Mouse (Mus musculus): Measurements from ENCODE around the gene D1Pas1.

Gene D1Pas1

DNA sequence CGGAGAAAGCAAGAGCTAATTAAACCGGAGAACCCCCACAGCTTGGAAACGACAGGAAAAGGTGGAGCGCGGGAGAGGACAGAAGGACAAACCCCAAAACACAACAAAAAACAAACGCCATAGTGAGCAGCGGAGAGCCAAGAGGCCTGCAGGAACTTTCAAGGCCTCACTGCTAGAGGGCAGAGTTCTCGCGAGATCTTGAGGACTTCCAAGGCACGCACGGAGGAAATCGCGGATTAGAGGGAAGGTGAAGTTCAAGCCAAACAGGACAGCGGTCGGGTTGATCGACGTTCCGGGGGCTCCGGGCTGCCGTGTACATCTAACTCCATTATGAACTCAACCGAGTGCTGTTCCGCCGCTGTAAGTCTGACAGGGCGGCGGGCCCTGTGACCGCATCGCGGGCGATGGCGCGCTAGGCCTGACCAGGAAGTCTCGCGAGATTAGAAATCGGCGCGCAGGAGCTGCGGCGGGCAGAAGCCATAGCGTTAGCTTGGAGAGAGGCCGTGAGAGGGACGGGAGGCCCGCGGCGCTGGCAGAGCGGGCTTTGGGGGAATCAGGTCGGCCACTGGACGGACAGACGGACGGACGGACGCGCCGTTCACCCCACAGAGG lies at the start of gene D1Pas1:
TSS of gene D1Pas1 (plus strand) at position 216 of the 612 bp plus-strand sequence.
- in situ Hi-C loops (cut with MboI, MseI) = loop anchor here in 1 of 2 experiments (10.0 kb wide), 1 partner anchor 1013 kb away; no protein-coding TSS in a partner anchor

DNA sequence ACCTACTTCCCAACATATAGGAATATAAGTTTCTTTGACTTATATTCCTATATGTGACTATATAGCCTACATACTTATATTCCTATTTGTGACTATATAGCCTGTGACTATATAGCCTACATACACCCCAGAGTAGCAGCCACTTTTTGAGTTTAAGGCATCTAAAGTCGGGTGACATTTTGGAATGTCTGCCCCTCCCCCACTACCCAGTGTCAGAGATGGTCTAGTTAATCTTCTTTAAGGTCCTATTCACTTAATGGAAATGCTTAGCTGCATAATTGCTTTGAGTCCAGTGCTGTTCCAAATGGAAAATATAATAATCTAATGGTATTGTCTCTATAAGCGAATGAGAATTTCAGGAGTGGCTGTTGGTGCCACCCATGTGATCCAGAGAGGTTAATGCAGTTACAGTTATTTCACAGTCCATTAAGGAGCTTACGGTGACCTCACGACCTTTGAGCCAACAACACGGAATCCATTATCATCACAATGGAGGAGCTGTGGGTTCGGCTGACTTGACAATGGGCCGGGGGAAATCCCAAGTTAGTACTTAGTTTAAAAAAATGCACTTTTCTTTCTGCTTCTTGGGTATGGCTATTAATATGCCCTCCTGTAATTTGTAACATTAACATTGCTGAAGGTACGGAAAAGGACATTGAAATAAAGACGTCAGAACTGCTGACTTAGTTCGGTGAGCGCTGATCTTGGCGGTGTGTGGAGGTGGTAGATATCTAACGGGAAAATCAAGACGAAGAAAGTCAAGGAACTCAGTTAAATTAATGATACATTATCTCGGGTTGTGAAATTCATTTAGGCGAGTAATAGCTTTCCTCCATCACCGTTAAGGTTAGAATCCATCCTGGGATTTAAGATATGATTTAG lies 44.5 kb upstream of the D1Pas1 start:
- in situ Hi-C loops (cut with MboI, MseI) = no loop called here

DNA sequence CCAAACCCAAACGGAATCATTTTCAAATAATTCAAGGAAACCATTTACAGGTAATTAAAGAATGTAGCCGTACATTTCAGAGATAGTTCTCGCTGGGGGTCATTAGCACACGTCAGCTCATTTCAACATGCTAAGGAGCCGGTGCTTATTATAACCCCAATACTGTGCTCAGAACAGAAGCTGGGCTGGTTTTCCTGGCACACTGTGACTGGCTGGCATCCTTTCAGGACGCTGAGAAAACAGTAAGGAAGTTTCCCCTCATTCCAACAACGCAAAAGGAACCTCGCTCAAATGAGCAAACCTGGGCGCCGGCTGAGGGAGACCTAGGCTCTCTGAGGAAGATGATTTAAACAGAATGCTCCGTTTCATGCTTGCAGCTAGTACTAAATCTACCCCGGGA lies 43.2 kb upstream of the D1Pas1 start:
- in situ Hi-C loops (cut with MboI, MseI) = no loop called here

DNA sequence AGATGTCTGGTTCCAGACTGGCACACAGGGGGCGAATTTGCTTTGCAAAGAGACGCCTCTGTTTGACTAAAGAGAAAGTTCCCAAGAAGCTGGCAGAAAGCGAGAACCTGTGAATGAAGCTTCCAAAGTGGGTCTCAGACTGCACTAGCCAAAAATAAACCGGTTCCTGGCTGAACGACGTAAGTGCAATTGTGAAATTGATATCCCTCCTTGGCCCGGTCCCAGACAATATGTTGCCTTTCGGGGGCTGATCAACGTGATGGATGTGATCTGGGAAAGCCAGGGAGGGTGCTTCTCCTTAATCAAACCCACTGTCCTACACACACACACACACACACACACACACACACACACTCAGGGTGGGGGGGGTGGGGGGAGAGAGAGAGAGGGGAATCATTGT lies 41.8 kb upstream of the D1Pas1 start:
- in situ Hi-C loops (cut with MboI, MseI) = no loop called here

DNA sequence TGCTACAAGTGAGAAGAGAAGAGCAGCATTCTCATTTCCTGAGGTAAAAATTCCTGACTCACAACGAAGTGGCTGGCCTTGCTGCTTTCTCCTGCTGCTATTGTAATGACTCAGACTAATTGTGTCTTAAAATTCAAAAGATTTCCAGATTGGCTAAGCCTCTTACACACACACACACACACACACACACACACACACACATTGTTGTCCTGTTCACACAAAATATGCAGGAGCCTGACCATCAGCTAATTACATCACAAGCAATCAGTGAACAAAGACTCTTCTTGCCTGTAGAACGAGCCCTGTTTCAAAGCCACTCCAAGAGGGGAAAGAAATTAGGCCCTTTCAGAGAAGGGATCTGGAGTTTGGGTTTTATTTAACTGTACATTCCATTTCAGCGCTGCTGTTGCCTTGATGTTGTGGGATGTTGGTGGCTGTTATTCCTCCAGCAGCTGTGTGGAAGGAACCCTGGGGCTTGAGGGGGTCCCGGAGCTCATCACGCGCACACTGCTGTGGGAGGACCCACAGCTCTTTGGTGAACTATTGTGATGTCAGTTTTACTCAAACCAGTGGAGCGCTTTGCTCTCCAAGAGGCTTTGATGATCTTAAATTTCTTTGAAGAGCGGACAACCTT lies 40.8 kb upstream of the D1Pas1 start:
- in situ Hi-C loops (cut with MboI, MseI) = no loop called here

DNA sequence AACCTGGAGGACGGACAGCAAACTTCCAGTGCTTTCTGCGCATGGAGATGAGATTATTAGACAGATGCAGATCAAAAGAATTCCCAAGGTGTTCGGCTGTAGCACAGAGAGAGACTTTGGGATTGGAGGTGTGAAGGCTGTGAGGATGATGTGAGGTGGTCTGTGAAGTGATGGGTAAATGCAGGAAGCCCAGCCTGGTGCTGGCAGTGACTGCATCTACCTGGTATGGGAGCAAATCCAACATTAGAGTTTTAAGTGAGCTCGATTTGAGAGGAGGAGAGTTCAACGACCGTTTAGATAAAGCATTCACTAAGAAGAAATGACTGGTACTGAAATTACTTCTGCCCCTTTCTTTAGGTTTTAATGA lies 40.3 kb upstream of the D1Pas1 start:
- in situ Hi-C loops (cut with MboI, MseI) = no loop called here

DNA sequence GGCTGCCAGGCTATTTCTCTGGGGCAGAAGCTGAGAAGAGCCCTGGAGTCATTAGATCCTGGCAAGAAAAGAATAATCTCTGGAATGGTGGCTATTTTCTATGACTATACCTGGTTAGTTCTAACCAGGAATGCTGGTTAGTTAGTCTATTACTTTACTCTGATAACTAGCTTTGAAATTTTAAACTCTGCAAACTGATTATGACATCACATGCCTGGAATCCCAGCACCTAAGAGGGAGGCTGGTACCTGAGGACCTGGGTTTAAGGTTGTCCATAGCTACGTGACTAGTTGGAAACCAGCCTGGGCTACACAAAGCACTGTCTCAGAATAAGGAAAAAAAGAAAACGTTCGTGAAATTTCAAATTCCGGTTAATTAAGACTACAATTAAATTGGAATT lies 39.7 kb upstream of the D1Pas1 start:
- in situ Hi-C loops (cut with MboI, MseI) = no loop called here

DNA sequence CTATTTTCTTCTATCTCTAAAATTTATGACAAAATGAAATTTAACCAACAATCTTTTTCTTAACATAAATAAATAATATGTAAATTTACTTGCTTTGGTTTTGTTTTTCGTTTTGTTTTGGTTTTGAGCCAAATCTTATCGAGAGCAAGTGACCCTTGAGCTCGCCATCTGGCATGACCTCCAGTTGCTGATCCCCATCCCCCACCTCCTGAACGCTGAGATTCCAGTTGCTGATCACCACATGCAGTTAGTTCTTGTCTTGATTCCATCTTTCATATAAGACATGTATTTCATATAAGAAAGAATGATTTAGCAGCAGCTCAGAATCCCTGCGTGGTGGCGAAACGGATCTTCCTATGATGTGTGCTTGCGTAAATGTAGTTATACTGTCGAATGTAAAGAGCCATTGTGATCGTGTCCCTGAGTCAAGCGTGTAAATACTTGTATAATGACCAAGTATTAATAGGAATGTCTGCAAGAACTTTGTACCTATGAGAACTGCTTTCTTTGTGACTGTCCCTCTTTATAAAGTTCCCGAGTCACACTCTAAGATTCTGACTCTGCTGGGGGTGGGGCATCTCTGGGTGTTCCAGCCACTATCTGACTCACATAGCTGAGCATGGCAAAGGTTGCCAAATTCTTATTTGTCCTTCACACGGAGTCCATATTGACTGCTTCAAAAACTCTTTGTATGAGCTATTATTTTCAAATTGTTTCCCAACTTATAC lies 36.9 kb upstream of the D1Pas1 start:
- in situ Hi-C loops (cut with MboI, MseI) = no loop called here

DNA sequence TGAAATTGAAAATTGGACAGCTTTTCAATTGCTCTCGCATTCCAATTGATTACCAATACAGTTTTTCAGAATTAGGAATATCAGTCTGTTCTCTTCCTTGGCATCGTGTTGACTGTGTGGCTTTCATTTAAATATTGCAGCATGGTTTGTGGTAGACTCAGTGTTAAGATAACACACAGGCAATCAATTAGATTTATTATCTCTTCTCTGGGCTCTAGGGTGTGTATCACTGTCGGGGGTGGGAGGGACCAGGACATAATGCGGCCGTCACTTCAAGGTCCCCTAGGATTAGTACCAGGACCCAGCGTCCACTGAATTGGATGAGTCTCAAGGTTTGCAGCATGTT lies 36.4 kb upstream of the D1Pas1 start:
- in situ Hi-C loops (cut with MboI, MseI) = no loop called here

DNA sequence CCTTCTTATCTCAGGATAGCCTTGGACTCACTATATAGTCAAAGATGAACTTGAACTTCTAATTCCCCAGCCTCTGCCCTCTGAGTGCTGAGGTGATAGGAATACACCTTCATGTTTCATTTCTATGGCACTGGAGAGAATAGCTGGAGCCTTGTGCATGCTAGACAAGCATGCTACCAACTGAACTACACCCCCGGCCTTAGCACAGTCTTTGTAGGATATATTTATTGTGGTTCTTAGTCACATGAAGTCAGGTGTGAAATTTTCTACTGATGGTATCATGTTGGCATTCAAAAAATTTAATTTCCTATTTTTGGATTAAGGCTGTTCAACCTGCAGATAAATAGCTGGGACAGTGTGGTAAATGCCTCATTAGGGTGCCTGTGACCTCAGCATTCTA lies 33.0 kb upstream of the D1Pas1 start:
- in situ Hi-C loops (cut with MboI, MseI) = no loop called here

DNA sequence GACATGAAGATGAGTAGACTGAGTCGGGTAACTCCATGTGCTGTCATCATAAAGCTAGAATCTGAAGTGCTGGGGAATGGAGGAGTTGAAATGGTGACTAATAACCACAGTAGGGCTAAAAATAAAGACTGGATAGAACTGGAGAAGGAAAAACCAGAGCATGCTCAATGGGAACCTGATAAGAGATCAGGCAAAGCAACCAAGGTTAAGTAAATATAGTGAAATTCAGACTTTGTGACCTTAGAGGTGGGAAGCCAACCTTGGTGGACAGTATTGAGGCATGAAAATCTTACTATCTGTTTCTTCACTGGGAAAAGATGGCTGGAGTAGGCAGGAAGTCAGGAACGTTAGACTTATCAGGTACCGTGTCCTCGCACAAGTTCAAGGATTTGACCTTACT lies 14.8 kb upstream of the D1Pas1 start:
- in situ Hi-C loops (cut with MboI, MseI) = no loop called here

DNA sequence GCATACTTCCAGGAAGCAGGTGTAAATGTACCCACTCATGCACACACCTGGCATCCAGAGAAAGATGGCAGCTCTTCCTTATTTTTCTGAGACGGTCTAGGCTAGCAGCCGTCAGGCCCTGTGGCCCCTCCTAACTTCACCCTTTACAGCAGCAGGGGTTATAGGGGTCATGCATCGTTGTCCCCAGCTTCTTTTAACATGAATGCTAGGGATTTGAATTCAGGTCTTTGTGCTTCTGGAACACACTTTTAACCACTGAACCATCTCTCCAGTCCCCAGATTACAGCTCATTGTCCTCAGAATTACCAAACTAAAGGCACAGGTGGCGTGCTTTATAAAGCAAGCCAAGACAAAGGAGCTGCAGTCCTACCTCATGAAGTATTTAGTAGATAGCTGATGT lies 12.6 kb upstream of the D1Pas1 start:
- in situ Hi-C loops (cut with MboI, MseI) = no loop called here

DNA sequence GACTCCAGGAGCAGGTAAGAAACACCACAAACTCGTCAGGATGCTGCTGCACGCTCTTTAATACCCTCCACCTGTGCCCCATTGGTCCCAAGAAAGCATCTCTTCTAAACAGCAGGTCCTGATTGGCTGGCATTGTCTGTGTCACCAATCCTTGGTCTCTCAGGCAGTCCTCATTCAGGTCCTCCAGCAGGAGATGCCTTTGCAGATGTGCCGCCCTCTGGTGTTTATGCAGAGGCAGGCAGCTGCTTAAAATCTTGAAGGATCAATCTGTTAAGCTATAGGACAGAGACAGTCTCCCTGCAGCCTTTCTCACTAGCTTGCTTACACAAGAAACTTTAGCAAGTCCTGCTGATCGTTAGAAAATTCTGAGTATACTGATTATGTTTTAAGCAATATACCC lies 7.8 kb upstream of the D1Pas1 start:
- in situ Hi-C loops (cut with MboI, MseI) = no loop called here

DNA sequence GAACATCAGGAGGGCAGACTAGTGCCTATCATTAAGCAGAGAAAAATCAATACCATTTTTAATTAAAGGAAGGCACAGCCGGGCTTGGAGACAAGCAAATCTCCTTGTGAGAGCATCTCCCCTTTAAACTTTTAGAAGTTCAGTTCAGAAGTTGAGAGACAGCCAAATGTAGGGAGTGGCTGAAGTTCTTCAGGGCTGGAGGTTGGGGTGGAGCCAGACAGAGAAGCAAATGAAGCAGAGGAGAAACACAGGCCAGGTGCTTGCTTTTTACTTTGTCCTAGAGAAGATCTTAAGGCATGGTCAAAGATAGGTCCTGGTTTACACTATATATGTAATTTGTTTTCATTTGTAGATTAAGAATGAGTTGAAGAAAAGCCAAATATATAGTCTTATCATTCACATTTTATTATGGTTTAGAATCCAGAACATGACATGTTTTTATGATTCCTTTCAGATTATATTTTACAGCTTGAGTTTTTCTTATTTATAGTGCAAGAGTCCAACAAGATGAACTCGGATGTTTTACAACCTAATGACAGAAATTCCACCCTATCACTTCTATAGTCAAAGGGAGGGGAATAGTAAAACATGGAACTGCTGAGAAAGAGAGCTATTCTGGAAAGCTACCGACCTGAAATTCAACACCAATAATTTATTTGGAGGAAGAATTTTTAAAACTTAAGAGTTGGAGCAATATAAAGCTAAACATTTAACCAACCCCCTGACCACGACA lies 2.9 kb upstream of the D1Pas1 start:
- in situ Hi-C loops (cut with MboI, MseI) = loop anchor here in 1 of 2 experiments (10.0 kb wide), 1 partner anchor 1010 kb away; no protein-coding TSS in a partner anchor

DNA sequence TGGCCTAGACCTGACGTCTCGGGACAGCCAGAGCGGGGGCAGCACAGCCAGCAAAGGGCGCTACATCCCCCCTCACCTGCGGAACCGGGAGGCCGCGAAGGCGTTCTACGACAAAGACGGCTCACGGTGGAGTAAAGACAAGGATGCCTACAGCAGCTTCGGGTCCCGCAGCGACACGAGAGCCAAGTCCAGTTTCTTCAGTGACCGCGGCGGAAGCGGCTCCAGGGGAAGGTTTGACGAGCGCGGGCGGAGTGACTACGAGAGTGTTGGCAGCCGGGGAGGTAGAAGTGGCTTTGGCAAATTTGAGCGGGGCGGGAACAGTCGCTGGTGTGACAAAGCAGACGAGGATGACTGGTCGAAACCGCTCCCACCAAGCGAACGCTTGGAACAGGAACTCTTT lies 710 bp downstream of the D1Pas1 start:
- in situ Hi-C loops (cut with MboI, MseI) = loop anchor here in 1 of 2 experiments (10.0 kb wide), 1 partner anchor 1013 kb away; no protein-coding TSS in a partner anchor

DNA sequence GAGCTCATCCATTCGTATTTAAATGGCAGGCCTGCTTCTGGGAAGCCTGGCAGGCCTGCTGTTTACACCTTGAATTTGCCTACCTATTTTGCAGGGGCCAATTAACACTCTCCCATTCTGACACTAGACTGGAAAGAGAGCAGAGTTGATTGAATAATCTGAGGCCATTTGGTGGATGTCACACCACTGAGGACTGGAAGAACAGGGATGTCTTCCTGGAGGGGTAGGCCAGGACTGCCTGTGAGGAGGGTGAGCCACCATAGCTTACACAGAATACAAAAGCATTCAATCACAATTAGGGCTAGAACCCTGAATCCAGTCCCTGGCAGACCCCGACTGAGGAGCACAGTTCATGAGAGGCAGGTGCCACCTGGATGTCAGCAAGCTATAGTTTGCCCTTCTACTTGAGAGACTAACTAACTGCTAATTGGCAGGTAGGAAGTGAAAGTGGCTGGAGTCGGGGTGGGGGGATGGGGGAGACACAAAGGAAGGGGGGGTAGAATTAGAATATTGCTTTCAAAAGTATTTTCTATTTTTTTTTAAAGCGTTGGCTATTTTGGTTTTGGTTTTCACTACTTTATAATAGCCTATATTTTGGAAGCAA lies 9.8 kb downstream of the D1Pas1 start:
- in situ Hi-C loops (cut with MboI, MseI) = no loop called here

DNA sequence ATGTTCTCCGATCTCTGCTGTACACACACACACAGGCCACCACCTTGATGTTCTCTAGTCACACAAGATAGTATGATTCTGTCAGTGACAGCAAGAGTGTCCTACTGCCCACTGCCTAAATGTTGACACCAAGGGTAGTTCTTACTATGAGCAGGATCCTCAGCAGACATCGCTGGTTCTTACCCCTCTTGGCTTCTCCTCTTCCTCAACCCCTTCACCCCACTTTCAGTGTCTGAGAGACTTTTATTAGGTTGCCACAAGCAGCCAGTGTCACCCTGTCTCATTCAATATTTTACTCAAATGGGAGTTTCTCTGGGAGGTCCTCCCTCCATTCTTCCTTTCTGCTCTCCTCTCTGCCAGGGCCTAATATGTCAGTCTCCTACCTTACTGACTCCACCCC lies 10.6 kb downstream of the D1Pas1 start:
- in situ Hi-C loops (cut with MboI, MseI) = no loop called here

DNA sequence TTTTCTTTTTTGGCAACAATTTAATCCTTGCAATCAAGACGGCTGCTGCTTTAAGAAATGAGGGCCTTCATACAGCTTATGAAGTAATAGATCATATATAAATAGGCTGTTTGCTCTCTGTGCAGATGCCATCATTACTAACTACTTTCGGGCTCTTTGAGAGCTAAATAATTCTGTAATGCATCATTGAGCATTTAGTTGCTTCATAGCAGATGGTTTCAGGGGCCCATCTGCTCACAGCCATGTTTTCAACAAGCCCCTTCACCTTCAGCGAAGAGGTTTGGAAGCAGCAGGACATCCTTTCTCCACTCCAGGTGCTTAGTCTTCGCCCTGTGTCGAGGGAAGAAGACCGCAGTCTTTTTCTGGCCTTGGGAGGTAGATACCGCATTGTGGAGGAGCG lies 12.2 kb downstream of the D1Pas1 start:
- in situ Hi-C loops (cut with MboI, MseI) = no loop called here

DNA sequence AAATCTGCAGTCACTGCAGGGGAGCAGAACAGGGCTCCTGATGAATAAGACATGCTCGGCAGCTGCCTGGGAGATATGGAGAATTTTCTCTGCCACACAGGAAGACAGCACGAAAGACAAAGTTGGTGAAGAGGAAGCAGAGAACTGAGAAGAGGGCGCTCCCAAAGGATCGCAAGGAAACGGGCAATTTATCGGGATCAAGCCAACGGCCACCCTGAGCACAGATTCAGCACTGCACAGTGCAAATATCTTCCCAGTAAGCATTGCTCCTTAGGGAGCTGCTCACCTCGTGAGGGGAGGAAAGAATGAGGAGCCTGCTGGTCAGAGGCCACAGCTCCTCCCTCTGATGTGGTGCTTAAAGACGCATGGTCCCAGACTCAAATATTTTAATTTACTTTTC lies 13.3 kb downstream of the D1Pas1 start:
- in situ Hi-C loops (cut with MboI, MseI) = no loop called here

DNA sequence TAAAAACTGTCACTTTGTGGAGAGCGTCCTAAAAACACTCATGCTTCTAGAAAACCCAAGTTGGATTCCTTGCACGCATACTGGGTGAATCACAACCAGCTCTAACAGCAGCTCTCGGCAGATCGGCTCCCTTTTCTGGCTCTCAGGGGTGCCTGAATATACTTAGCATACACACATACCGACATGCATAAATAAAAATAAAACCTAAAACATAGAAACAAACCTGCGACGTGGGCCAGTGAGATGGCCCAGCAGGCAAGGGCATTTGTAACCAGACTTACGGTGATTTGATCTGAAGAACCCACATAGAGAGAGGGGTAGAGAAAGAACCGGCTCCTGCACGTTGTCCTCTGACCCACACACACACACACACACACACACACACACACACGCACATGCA lies 17.9 kb downstream of the D1Pas1 start:
- in situ Hi-C loops (cut with MboI, MseI) = no loop called here

DNA sequence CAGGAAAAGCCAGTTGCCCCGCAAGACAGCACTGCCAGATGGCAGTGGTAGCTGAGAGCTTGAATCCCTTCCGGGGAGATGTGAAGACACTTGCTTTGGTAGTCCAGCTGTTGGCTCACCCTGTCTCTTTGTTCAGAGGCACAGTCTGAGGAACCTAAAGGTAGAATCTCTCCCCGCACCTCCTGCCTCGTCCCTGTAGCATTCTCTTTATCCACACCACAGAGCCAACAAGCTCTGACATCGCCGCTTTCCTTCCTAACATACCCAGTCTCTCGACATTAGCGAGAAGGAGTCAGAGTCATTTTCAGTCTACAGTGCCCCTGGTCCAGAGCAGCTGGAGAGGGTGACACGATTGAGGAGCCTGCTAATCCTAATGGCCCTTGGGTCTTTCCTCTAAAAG lies 18.9 kb downstream of the D1Pas1 start:
- in situ Hi-C loops (cut with MboI, MseI) = no loop called here
